ENCODE assay signal across 20 mouse cellular contexts in the genomic region with DNA sequence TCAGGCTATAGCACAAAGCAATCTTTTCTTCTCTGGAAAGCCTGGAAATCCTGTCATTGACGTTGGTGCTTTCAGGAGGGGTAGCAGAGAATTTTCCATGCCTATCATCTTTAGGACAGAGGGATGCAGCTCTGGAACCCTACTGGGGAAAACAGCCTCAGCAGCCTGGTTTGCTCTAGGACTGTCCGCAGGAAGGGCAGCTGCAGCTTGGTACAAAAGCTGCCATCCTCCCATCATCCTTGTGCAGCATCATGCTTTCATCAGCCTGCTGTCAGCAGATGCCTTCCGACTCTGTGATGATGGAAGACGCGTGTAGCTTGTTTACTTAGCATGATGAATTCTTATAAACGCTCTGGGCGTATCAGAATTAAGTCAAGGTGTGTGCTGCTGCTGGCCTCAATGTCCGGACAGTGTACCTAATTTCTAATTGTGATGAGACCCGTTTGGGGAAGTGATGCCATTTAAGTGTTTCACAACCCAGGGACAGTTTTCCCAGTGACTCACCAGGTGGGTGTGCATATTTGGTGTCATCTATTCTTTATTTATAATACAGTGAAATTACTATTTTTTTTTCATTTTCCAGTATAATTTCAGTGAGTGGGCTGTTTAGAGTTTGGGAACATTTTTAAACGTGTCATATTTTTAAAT. TPM values are rescaled to one million over a fixed set of nuclear protein-coding genes. Genes with fewer than 3 reads are reported as not detected.
DNase-seq lines count a peak whose midpoint lies in the region; ATAC-seq and TF ChIP-seq lines count a peak whose summit lies in the region.
"Had no signal": no experiment of that assay in that cellular context is flagged by ENCODE, and none has a peak within 500 bp of the region (broad histone marks: within the 10 kb centered on the region; RNA-seq: fewer than 3 reads in every experiment).

No protein-coding gene starts in this region.

- H3K4me3 ChIP-seq in forebrain, embryonic 16.5 days (replicated peaks; ENCODE audit: low read length), result no peak overlapping the region
- H3K4me3 ChIP-seq in forebrain, embryonic 10.5 days, result no peak overlapping the region
- no peak overlapping the region for H3K4me3 ChIP-seq in limb, embryonic 12.5 days (replicated peaks)
- no peak overlapping the region for H3K4me3 ChIP-seq in limb, embryonic 10.5 days
- no peak overlapping the region for H3K4me3 ChIP-seq in C2C12 (ENCODE audit: insufficient read depth, poor library complexity, severe bottlenecking)
- no peak overlapping the region for H3K4me3 ChIP-seq in neural tube, embryonic 13.5 days
- H3K4me3 ChIP-seq: hindbrain, embryonic 15.5 days had no signal

- ATAC-seq in forebrain, embryonic 16.5 days, result 0 out of 2 replicates have a peak, but pooled peaks have one; percentile 32
- ATAC-seq in limb, embryonic 12.5 days (ENCODE audit: insufficient number of reproducible peaks, insufficient read depth, low FRiP score, low TSS enrichment, low read depth), result no peak
- no peak for ATAC-seq in neural tube, embryonic 13.5 days (ENCODE audit: low read depth)
- ATAC-seq: activated CD4-positive, CD25-positive, alpha-beta regulatory T cell, adult 4 months had no signal

- no peaks in the 10 kb centered on the region for H3K79me3 ChIP-seq in C2C12 (ENCODE audit: low read depth)

- no peaks in the 10 kb centered on the region for H3K27me3 ChIP-seq in forebrain, embryonic 16.5 days (replicated peaks; ENCODE audit: control insufficient read depth, insufficient read depth, low read length)
- no peaks in the 10 kb centered on the region for H3K27me3 ChIP-seq in forebrain, embryonic 10.5 days (ENCODE audit: poor library complexity, severe bottlenecking)
- H3K27me3 ChIP-seq in limb, embryonic 12.5 days, result no peaks in the 10 kb centered on the region
- no peaks in the 10 kb centered on the region for H3K27me3 ChIP-seq in limb, embryonic 10.5 days (ENCODE audit: low read depth, poor library complexity, severe bottlenecking)
- no peaks in the 10 kb centered on the region for H3K27me3 ChIP-seq in C2C12 (ENCODE audit: control insufficient read depth, insufficient read depth, insufficient read length)
- no peaks in the 10 kb centered on the region for H3K27me3 ChIP-seq in neural tube, embryonic 13.5 days
- H3K27me3 ChIP-seq: hindbrain, embryonic 15.5 days; Patski had no signal

- TF ChIP-seq CTCF in C2C12 (IDR thresholded peaks at IDR 0.05; ENCODE audit: control insufficient read depth, insufficient read depth, insufficient read length), result no peak

- no peak overlapping the region; the same call in 1 of the 2 replicates for H3K27ac ChIP-seq in forebrain, embryonic 16.5 days (ENCODE audit: low read length)
- no peak overlapping the region for H3K27ac ChIP-seq in forebrain, embryonic 10.5 days
- peak overlapping the region; percentile 50; the same call in 1 of the 2 replicates for H3K27ac ChIP-seq in limb, embryonic 12.5 days
- no peak overlapping the region for H3K27ac ChIP-seq in limb, embryonic 10.5 days
- peak overlapping the region; percentile 3; the same call in 1 of the 2 replicates for H3K27ac ChIP-seq in neural tube, embryonic 13.5 days (replicated peaks)
- H3K27ac ChIP-seq: hindbrain, embryonic 15.5 days had no signal

- DNase-seq in forebrain, embryonic 10.5 days (ENCODE audit: extremely low spot score, low spot score), result no peak
- DNase-seq in limb, embryonic 10.5 days (ENCODE audit: low spot score), result no peak
- no peak for DNase-seq in thymus, postnatal 14 days
- DNase-seq: adrenal gland, postnatal 36 days; cerebellum, postnatal 25 days; gastrocnemius, postnatal 25 days; kidney, adult 11 months; kidney, postnatal 10 days; lung, adult 2 months; lung, postnatal 36 days; right cerebral cortex, postnatal 4 days; thymus, postnatal 36 days had no signal

- H3K4me1 ChIP-seq in forebrain, embryonic 16.5 days (replicated peaks; ENCODE audit: control insufficient read depth, insufficient read depth, low read length), result peaks cover 6% of the 10 kb centered on the region; the same call in 1 of the 2 replicates
- H3K4me1 ChIP-seq in forebrain, embryonic 10.5 days, result peaks cover 5% of the 10 kb centered on the region
- H3K4me1 ChIP-seq in limb, embryonic 12.5 days (replicated peaks), result no peaks in the 10 kb centered on the region
- no peaks in the 10 kb centered on the region for H3K4me1 ChIP-seq in limb, embryonic 10.5 days
- H3K4me1 ChIP-seq in neural tube, embryonic 13.5 days (replicated peaks), result peaks cover 19% of the 10 kb centered on the region

- H3ac ChIP-seq in C2C12 (ENCODE audit: control insufficient read depth, insufficient read length, low read depth), result no peak overlapping the region

- no peak overlapping the region for H3K9ac ChIP-seq in forebrain, embryonic 16.5 days (replicated peaks; ENCODE audit: low read depth, low read length)
- no peak overlapping the region for H3K9ac ChIP-seq in limb, embryonic 12.5 days (replicated peaks)
- no peak overlapping the region for H3K9ac ChIP-seq in neural tube, embryonic 13.5 days
- H3K9ac ChIP-seq: hindbrain, embryonic 15.5 days had no signal

- no peaks in the 10 kb centered on the region for H3K36me3 ChIP-seq in forebrain, embryonic 16.5 days (ENCODE audit: control insufficient read depth, insufficient read depth)
- no peaks in the 10 kb centered on the region for H3K36me3 ChIP-seq in forebrain, embryonic 10.5 days (replicated peaks)
- no peaks in the 10 kb centered on the region for H3K36me3 ChIP-seq in limb, embryonic 12.5 days
- H3K36me3 ChIP-seq in limb, embryonic 10.5 days, result no peaks in the 10 kb centered on the region
- no peaks in the 10 kb centered on the region for H3K36me3 ChIP-seq in C2C12 (ENCODE audit: control insufficient read depth, insufficient read depth)
- no peaks in the 10 kb centered on the region for H3K36me3 ChIP-seq in neural tube, embryonic 13.5 days
- H3K36me3 ChIP-seq: hindbrain, embryonic 15.5 days had no signal

- H3K79me2 ChIP-seq in C2C12 (ENCODE audit: control insufficient read depth, insufficient read depth), result no peaks in the 10 kb centered on the region

- no peak overlapping the region for H3K4me2 ChIP-seq in forebrain, embryonic 16.5 days (ENCODE audit: low read length)
- H3K4me2 ChIP-seq in limb, embryonic 12.5 days, result no peak overlapping the region
- H3K4me2 ChIP-seq in neural tube, embryonic 13.5 days, result no peak overlapping the region
- H3K4me2 ChIP-seq: hindbrain, embryonic 15.5 days; liver, embryonic 11.5 days had no signal

- H3K9me3 ChIP-seq in forebrain, embryonic 16.5 days (ENCODE audit: control insufficient read depth, low read length), result no peaks in the 10 kb centered on the region
- no peaks in the 10 kb centered on the region for H3K9me3 ChIP-seq in forebrain, embryonic 10.5 days
- H3K9me3 ChIP-seq in limb, embryonic 12.5 days, result no peaks in the 10 kb centered on the region
- no peaks in the 10 kb centered on the region for H3K9me3 ChIP-seq in limb, embryonic 10.5 days (replicated peaks)
- no peaks in the 10 kb centered on the region for H3K9me3 ChIP-seq in neural tube, embryonic 13.5 days
- H3K9me3 ChIP-seq: hindbrain, embryonic 15.5 days had no signal

- 72% methylated on average over 10 of the region's 10 CpGs for WGBS in forebrain, embryonic 16.5 days
- 87% methylated on average over 10 of the region's 10 CpGs for WGBS in forebrain, embryonic 10.5 days
- WGBS in limb, embryonic 12.5 days, result 87% methylated on average over 10 of the region's 10 CpGs
- 91% methylated on average over 10 of the region's 10 CpGs for WGBS in limb, embryonic 10.5 days
- 67% methylated on average over 10 of the region's 10 CpGs for WGBS in neural tube, embryonic 13.5 days

TF ChIP-seq in C2C12, 6 proteins besides CTCF, POLR2A, EP300 and RAD21:
- TF ChIP-seq CEBPB (IDR thresholded peaks at IDR 0.05; ENCODE audit: low read depth) (peak; percentile 43), MAX (IDR thresholded peaks at IDR 0.05) (no peak)

RNA-seq across cellular contexts. Expression of a gene that starts 50.7 kb away (rescaled TPM):
- 255 and 277 TPM in 2 replicates for polyA plus RNA-seq in forebrain, embryonic 16.5 days (2015; fragmentation: Nextera tagmentation; extraction: Ambion mirVana)
- 40.3 and 47.6 TPM in 2 replicates for polyA plus RNA-seq in forebrain, embryonic 10.5 days (2016; fragmentation: Nextera tagmentation; extraction: Ambion mirVana)
- polyA plus RNA-seq in limb, embryonic 12.5 days (2016; fragmentation: Nextera tagmentation; extraction: Ambion mirVana), result 47.9 and 62.8 TPM in 2 replicates
- polyA plus RNA-seq in limb, embryonic 10.5 days (2016; fragmentation: Nextera tagmentation; extraction: Ambion mirVana), result 17.2 and 30.2 TPM in 2 replicates
- 2.2 TPM for polyA plus RNA-seq in C2C12 (2012; fragmentation: generic; extraction: Trizol)
- polyA plus RNA-seq in neural tube, embryonic 13.5 days (2015; fragmentation: Nextera tagmentation; extraction: Ambion mirVana), result 190 and 226 TPM in 2 replicates

Comparison
In these comparisons a context has a peak if more than half of its experiments do, and no peak if none do; other contexts are left out.
1. H3K27ac ChIP-seq: peak in limb, embryonic 12.5 days (single experiment) and neural tube, embryonic 13.5 days (single experiment); none in forebrain, embryonic 16.5 days (single experiment), forebrain, embryonic 10.5 days (single experiment) and limb, embryonic 10.5 days (single experiment).